Mouse (Mus musculus): Measurements from ENCODE around the gene Tnfsf11.

Gene Tnfsf11

DNA sequence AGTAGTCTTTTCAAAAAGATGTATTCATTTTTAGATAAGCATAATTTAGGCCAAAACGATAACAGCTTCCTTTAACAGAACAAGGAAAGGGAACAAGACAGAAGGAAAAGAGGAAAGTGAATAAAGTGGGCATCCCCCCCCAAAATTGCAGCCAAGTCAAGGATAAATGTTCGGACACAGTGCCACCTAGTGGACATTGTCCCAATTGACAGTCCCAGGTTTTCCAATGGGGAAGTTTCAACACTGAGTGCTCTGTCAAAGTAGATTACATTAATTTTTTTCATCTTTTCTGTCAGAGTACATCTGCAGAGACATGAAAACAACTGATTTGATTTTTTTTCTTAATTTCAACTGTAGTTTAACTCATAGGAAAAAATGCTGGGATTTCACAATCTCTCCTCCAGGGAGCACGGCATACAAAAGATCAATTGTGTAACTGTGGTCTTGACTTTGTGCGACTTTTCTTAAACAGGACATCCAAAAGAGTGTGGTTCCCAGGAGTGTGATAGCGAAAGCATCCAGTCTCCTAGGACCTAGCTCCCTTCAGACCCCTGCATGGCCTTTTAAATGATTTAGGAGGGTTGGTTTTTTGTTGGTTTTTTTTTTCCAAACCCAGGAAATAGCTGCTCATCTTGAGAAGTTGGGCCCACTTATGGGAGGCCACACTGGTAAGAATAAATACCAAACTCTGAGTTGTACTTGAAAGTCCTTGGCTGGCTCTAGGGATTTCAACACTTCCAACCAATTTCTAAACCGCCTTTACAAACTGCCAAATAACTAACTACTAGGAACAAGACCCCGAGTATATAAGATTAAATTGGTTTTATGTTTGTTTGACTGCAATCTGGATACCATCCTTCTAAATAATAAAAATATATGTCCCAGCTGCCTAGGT, 19.7 kb downstream of the Tnfsf11 start:
- peak; percentile 13 for DNase-seq

DNA sequence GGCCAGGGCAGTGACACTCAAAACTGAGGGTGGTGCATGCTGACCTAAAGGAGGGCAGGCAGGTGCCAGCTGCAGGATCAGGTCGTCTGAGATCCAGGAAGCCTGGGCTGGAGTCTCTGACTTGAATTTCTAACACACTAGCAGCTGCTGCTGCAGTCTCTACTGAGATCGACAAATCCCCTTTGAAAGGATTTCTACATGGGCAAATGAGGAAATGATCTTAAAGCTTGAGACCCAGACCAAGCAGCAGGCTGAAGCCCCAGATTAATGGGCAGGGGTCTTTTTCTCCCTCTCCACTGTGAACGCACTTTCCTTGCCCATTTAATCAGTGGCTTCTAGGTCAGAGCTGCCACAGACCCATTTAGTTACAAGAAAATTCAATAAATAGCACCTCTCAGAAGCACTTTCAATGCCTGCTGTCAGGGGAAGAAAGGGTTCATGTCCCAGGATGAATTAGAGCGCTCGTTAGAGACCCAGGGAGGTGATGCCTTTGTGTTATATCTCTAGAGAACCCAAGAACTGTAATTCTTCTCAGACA, 21.8 kb downstream of the Tnfsf11 start:
- no peak for DNase-seq

DNA sequence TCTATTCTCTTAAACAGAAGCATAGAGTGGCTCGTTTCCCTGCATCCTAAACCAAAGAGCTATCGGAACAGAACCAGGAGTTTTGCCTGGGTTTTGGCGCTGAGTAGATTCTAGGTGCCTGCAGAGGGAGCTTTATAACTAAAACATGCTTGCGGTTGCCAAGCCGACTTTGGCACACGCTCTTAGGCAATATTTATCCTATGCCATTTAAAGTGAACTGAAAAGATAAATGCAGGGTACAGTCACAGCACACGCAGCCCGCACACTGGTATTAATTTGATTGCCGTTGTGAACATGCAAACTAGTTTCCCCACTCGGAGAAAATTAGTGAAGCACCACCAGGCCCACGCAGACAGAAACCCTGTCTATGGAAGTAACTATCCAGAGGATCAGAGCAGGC, 25.4 kb downstream of the Tnfsf11 start:
- DNase-seq, result peak; percentile 45

DNA sequence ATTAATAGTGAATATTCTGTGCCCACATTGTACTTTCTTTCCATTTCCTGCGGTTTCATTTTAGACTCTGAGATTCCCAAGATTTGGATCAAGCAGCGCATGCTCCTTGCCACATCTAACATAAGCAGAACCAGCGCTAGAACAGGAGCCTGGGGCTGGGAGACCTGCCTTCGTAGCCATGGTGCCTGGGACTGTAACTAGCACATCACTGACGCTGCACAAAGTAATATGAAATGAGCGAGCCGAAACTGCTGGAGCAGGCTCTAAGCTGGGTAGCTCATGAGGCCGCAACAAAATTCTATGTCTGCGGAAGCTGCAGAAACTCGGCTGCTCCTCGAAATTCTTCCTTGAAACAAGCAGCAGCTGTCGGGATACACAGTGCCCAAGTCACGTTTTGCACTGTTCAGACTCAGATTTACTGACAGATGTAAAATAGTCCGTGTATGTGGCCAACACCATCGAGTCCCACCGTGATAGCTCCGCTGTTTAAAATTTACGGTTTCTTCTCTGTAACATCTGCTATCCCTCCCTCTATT, 31.4 kb downstream of the Tnfsf11 start:
- peak; percentile 16 for DNase-seq

DNA sequence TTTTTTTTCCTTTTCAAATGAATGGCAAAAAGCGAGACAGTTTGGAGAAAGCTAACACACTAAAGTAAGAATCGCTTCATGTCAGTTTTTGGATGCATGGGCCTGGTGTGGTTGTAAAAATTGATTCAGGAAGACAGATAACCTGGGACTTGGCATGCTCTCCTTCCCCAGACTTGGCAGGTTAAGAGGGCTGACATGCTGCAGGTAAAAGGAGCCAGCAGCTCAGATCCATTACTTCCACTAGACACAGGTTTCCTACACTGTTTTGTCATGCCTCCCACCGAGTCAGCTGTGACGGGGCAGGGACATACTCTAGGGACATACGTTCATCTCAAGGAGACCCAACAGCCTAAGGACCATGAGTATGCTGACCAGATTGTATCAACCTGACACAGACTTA, 33.0 kb downstream of the Tnfsf11 start:
- DNase-seq, result no peak

DNA sequence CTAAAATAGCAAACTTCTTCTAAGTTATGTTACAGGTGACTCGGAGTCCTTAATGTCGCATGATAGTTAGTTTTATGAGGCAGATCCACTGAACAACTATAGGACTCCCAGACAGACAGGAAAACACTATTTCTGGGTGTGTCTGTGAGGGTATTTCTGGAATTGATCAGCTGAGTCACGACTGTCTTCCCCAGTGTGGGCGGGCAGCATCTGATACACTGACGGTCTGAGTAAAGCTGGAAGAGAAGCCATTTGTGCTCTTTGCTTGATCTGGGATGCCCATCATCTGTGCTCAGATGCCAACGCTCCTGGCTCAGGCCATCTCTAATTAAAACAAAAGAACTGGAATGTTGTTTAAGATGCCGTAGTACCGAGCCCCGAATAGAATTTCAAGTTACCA, 33.7 kb downstream of the Tnfsf11 start:
- peak; percentile 84 for DNase-seq

DNA sequence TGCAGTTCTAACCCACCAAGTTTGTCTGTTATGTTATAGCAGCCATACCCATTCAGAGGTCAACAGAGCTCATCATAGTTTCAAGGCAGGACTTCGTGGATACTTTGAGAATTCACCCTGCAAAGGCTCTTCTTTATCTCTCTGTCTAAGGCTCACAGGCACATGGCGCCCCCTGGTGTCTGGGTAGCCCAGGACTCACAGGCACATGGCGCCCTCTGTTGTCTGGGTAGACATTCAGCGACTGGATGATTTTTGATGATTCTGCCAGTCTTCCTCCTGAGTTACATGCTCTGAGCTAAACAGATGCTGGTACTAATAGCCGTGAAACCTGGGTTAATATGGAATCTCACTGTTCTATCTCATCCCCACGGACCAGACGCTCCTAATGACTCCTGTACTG, 34.3 kb downstream of the Tnfsf11 start:
- peak; percentile 52 for DNase-seq

DNA sequence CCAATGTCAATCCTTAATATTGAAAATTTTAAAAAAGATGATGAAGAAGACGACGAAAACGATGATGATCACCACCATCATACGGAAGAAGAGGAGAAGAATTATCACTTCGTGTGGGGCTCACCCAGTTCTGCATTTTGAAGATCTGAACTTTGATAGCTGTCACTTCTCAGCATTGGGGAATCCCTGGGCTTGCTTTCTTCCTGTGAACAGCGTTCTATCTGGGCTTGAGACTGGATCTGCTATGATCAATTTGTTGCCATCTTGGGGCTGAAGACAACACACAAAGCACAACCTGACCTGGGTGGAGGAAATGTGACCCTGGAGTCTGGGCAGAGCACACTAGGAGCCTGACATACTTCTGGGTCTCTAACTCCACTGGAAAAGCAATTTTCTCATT, 43.0 kb downstream of the Tnfsf11 start:
- DNase-seq, result no peak

DNA sequence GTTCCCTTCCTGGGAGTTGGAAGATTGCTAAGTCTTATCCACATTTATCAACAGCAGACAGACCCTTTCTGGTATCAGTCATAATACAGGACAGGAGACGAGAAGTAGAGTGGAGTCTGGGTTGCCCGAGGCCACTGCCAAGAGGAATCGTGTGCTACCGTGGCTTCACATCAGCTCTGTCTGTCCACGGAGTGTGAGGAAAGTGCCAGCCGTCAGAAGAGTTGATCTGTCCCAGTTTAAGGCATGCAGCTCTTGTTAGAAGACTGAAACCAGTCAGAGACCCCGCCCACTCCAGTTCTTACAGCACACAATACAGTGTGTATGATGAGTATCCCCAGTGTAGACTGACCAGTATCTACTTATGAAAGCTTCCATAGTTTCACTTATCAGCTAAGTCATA, 45.2 kb downstream of the Tnfsf11 start:
- no peak for DNase-seq

DNA sequence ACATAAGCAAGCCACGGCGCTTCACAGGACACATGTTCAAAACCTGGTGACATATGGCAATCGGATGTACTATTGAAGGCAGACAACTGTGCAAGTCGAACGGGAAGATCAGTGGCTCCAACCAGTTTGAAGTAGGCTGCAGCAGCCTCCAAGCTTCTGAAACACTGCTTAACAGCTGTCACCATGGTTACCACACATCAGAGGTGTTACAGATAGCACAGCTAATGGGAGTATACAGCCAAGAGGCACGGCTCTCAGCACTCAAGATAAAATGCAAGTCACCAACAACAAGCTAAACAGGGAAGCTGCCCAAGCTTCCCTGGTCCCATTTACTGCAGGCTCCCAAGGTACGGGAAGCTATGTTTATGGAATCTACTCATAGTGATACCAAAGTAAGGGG, 46.6 kb downstream of the Tnfsf11 start:
- DNase-seq, result no peak

DNA sequence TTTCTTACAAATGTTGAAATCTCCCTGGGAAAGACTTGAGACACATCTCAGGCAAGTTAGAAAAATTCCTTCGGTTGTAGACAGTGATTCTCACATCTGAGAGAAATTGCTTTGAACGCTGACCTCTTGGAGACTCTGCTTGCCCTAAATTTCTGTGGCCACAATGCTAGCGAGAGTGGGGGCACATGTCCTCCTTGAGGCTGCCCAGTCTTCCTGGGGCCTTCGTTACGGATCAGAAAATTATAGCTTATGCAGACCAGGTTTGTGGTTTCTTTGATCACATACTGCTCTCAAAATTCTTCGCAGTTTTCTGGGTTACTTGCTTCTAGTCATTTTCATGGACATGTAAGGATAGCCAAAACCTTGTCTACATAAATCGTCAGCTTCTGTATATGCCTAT, 53.8 kb downstream of the Tnfsf11 start:
- no peak for DNase-seq

DNA sequence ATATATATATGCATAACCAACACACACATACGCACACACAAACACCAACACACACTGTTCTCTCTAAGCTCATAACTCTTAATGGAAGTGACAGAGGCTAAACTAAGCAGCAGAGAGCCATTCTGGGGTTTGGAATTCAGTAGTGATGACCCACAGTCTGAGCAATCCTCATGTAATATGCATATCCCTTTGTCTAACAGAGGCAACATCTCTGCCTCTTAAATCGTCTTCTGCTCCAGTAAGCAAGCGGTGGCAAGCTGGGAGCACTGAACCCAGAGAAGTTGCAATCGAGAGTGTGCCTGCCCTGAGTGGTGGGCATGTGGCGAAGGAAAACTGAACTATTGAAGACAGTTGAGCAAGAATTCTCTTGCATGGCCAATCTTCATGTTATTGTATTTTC, 61.2 kb downstream of the Tnfsf11 start:
- DNase-seq, result no peak

DNA sequence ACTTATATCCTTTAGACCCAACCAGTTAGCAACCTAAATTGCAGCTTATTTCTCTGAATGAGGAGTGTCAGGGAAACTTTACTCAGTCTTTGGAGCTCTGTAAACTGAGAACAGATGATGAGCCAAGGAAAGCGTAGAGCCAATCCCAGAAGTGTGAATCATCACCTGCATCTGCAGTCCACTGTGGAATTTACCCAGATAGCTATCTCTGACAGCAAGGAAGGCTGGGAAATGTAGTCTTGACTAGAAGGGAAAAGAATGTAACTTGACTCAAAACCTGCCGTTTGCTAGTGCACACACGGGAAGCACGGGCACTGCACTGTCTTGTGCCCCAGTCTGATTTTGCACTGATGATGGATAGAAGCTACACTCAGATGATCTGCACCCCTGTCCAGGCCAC, 63.0 kb downstream of the Tnfsf11 start:
- peak; percentile 24 for DNase-seq

DNA sequence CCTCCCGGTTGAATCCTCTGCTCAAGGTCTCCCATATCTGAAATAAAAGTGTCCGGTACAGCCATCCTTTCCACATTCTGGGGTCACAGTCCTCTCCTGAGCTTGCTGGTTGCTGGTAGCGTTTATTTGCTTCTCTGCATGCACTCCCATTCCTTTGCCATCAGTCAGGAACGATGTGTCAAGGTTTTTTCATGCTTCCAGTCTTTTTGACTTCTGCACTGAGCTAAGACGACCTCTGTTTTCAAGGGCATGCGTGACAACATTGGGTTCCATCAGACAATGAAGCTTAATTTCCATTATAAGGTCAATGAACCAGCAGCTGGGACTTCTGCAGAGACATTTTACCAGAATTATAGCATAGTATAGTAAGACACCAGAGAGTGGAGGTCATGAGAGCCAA, 68.5 kb downstream of the Tnfsf11 start:
- DNase-seq, result no peak

DNA sequence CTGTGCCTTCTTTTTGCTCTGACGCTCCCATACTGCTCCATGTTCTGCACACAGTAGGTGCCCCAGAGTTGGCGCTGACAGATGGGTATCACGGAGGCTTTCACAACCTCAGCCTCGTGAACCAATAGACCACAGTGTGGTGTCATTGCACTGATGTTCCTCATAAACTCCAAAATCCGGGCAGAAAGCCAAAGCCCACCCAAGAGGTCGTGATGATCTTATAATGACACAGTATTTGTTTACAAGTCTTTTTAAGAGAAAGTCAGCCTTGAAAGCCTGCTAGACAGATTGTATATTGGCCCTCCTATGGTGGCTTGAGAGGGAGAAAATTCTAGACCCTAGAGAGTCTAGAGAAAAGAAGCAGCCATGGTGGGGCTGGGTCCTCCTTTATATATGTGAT, 70.6 kb downstream of the Tnfsf11 start:
- DNase-seq, result no peak

DNA sequence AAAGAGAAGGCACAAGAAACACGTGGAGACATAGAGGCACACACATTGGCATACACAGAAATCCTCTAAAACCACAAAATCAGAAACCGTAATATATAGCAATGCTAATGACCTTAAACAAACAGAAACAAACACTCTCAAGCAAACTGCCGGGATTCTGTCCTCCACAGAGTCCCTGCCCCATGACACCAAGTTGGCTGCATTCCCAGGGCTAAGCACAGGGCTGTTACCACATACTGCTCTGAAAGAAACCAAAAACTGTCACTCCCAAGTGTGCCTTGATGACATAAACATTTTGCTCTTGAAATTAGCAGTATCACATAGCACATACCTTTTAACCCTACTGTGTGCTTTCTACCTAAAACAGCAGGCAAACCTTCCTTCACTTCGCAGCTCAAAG, 71.7 kb downstream of the Tnfsf11 start:
- DNase-seq, result no peak

DNA sequence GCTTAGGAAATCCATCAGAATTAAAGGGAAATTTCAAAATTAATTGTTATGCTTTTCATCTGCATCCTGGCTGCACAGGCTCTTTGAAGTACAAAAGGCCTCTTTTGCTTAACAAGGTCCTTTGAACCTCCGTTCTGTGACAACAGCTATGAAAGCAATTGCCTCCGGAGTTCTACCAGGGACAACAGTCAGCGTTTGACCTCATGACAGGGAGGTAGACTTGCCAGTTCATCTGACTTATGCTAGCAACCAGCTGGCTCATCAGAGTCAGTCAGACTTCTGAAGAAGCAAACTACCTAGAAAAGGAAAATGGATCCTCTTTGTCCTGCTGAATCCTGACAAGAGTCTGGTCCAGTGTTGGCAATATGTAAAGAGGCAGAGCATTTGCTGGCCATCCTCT, 72.5 kb downstream of the Tnfsf11 start:
- no peak for DNase-seq

DNA sequence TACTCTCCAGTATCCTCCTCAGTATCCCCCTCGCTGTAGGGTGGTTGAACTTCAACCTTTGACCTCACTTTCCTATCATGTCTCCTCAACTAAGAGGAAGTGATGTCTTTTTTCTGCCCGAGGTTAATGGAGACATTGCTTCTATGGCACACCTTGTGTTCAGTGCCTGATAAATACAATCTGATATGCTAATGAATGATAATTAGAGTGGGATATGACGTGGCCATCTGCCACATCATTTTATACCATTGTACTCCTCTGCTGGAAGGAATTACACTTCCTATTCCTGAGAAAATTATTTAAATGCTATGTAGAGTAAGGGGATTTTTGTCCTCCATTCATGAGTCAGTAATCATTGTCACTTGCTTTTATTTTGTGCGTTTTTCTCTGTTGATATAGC, 78.8 kb downstream of the Tnfsf11 start:
- DNase-seq, result no peak

Data from layer of hippocampus, adult 9-11 months (tissue).